Mouse (Mus musculus) liver (tissue): ENCODE measurements around the gene Hist1h3a.
"Not testable (repeated sequence)": the region's sequence is repeated elsewhere in the genome, so short reads cannot be mapped to it uniquely, and the experiment has no call there.

Source experiments
- DNase-seq: peaks from one replicate; pipeline ENCODE4 v3.0.0-alpha.2; 2020; ENCODE audit warnings: mixed read lengths

Hist1h3a gene

GRCm38 (mm10) chr13:23740910-23741309, 21.3 kb downstream of the Hist1h3a start:
- DNase-seq: peak; percentile 55

GRCm38 (mm10) chr13:23740256-23740840, 21.8 kb downstream of the Hist1h3a start:
- DNase-seq: no peak

- no peak for DNase-seq
Observed at GRCm38 (mm10) chr13:23739922-23740252, 22.3 kb downstream of the Hist1h3a start.

- peak; percentile 93 for DNase-seq
Observed at GRCm38 (mm10) chr13:23739069-23739921, 22.9 kb downstream of the Hist1h3a start.

- peak; percentile 96 for DNase-seq
Observed at GRCm38 (mm10) chr13:23738677-23739068, 23.5 kb downstream of the Hist1h3a start, which contains the start of gene Hist1h1c. Gene Hist1h1c, plus strand, starts transcription at chr13:23738808.

- DNase-seq: peak; percentile 65
Observed at GRCm38 (mm10) chr13:23738041-23738440, 24.1 kb downstream of the Hist1h3a start.

- no peak for DNase-seq
Observed at GRCm38 (mm10) chr13:23737091-23737490, 25.1 kb downstream of the Hist1h3a start.

GRCm38 (mm10) chr13:23732156-23732804, 29.9 kb downstream of the Hist1h3a start:
- DNase-seq: no peak

- DNase-seq: no peak
Observed at GRCm38 (mm10) chr13:23730479-23730878, 31.7 kb downstream of the Hist1h3a start.

- no peak for DNase-seq
Observed at GRCm38 (mm10) chr13:23729706-23730105, 32.5 kb downstream of the Hist1h3a start.

GRCm38 (mm10) chr13:23729192-23729525, 33.0 kb downstream of the Hist1h3a start:
- DNase-seq: no peak

GRCm38 (mm10) chr13:23728472-23729191, 33.6 kb downstream of the Hist1h3a start:
- peak; percentile 58 for DNase-seq

- DNase-seq: no peak
Observed at GRCm38 (mm10) chr13:23725213-23725612, 37.0 kb downstream of the Hist1h3a start.

- no peak for DNase-seq
Observed at GRCm38 (mm10) chr13:23724239-23724638, 37.9 kb downstream of the Hist1h3a start.

GRCm38 (mm10) chr13:23717593-23718245, 44.5 kb downstream of the Hist1h3a start:
- DNase-seq: not testable (repeated sequence)

- DNase-seq: no peak
Observed at GRCm38 (mm10) chr13:23717176-23717575, 45.0 kb downstream of the Hist1h3a start.

GRCm38 (mm10) chr13:23716261-23717042, 45.7 kb downstream of the Hist1h3a start:
- DNase-seq: no peak
